Mouse (Mus musculus): Measurements from ENCODE around the gene Adgrf1. TPM values are rescaled to one million over a fixed set of nuclear protein-coding genes. Genes with fewer than 3 reads are reported as not detected.
"Not testable (repeated sequence)": the region's sequence is repeated elsewhere in the genome, so short reads cannot be mapped to it uniquely, and the experiment has no call there.

Gene Adgrf1
- total RNA-seq, 2 experiments from 2014 or later, result not detected

DNA sequence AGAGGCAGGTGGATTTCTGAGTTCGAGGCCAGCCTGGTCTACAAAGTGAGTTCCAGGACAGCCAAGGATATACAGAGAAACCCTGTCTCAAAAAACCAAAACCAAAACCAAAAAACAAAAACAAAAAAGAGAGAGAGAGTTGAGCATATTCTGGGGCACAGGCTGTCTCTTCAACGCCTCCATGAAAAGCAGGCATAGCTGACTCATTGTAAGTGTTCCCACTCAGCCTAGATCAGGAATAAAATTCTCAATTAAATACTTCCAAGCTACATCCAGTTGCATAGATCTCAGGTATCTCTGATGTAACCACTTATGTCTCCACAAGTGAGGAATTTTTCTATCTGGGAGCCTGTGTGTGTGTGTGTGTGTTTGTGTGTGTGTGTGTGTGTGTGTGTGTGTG is 76.4 kb downstream of the Adgrf1 start:
- DNase-seq (ENCODE audit: low spot score in 2 of 2), result peak; percentile 8 to 38
- intact Hi-C loops (cut with DNase I), result not testable (repeated sequence)

DNA sequence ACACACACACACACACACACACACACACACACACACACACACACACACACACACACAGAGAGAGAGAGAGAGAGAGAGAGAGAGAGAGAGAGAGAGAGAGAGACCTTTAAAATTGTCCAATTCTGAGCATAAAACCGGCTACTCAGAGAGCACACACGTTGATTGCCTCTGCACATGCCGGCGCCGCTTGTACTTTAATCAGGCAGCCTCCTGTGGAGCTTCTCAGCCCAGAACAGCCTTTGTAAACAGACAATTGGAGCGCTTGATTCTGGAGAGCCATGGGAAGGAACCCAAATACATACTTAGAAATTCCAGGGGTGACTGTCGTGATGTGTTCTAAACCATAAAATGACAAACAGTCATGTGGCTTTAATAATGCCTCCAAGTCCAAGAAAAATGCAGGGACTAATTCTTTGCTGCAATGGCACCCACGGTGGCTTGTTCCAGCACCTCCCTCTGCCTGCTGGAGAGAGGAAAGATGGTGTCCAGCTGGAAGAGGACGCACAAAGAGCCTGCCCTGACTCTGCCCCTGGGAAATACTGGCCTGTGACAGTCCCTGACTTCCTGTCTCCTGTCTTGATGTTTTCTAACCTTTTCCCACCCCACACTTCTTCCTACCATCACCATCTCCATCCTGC is 87.9 kb downstream of the Adgrf1 start:
- intact Hi-C loops (cut with DNase I), result no loop called here

DNA sequence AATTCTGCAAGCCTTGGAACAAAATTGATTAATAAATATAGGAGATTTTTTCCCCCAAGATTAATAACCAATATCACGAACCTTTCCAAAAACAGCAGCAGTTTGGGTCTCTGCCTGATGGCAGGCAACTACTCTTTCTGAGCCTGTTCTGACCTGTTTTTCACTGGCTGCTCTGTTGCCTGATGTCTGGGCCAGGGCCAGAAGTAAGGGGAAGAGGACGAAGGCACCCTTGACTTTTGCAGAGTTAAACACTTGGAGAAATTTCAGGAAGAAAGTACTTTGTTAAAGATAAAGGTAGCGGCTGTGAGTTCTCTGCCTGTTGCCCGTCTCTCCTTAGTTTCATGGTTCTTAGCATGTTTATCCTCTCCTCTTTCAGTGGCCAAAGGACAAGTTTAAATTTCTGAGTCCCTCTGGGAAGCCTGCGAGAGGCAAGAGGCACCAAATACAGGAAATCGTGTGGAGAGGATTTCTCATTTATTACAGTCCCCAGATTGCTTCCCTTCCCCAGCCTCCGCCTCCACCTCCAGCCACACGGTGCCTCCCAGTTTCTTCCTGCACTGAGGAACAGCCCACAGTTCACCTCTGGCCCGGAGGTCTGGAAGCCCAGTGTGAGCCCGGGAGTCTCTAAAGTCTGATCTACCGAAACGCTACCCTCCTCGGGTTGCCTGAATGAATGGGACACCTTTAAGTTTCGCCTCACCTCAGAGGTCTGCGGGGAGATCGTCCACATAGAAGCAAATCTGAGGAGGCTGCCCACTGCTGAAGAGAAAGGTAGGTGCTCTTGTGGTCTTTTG is 89.9 kb downstream of the Adgrf1 start, which contains the start of gene Adgrf5:
Gene Adgrf5, plus strand, starts transcription at position 626 of the 794 bp plus-strand sequence.
- intact Hi-C loops (cut with DNase I), result no loop called here
- DNase-seq (ENCODE audit: low spot score in 2 of 2), result no peak

More for the DNA sequence above, 87.9 kb downstream of the Adgrf1 start:
- DNase-seq (ENCODE audit: low spot score in 2 of 2), result no peak

DNA sequence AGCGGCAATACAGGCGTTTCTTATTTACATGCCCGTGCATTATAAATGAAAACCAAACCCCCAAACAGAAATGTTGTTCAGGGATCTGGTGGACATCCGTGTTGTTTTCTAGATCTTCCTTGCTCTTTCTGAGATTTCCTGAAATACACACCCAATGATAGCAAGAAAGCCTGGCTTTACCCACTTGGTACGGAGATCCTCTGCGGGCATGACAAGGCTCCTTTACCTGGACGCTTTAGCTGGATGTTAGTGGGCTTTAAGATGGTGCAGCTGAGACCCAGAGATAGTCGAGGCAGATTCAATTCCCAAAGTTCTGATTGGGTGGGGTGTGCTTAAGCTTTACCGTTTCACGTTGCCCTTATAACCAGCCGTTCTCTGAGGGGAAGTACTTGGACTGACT is 90.9 kb downstream of the Adgrf1 start:
- intact Hi-C loops (cut with DNase I), result no loop called here
- no peak for DNase-seq (ENCODE audit: low spot score in 2 of 2)

DNA sequence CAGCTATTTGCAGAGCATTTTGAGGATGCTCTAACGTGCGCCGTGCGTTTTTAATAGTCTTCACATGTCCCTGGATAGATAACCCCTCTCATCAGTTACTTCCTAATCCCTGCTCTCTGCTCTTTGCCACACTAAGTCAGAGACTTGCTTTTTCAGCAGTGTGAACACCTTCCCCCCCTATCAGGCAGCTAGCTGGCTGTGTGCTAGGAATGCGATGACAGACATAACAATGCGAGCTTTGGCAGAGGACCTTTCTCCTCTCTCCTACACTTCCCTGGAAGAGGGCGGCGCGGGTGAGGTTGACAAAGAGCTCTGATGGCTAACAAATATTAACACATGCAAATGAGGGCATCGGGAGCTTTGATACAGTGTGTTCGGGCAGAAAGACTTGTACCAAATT is 92.2 kb downstream of the Adgrf1 start:
- no peak for DNase-seq (ENCODE audit: low spot score in 2 of 2)
- intact Hi-C loops (cut with DNase I), result no loop called here

DNA sequence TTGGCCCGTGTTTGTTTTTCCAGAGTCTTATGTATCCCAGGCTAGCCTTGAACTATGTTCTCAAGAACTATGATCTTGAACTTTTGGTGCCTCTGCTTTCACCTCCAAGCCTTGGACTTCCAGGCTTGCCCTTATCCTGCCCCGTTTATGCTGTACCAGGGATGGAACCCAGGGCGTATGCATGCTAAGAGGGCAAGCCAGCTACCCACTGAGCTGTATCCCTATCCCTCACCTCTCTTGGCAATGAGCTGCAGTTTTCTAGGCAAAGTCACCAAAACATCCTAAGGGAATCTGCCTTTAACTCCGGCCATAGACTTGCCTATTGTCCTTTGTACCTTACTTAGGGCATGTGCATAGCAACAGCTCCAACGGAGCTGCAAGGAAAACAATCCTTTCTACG is 92.8 kb downstream of the Adgrf1 start:
- no peak for DNase-seq (ENCODE audit: low spot score in 2 of 2)
- intact Hi-C loops (cut with DNase I), result no loop called here

DNA sequence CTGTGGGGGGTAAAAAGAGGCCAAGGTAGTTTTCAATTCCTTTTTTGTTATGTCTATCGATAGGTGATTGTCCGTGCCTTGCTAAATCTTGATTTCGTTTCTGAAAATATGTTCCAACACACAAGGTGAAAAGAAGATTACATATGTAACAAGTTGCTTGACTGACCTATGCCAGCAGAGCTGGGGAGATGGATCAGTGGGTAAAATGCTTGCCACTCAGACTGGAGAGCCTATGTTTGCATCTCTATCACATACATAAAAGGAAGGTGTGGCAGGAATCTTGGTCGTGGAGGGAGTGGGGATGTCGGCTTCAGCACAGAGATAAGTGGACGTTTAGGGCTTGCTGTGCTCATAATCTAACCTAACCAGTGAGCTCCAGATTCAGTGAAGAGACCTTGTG is 93.8 kb downstream of the Adgrf1 start:
- intact Hi-C loops (cut with DNase I), result no loop called here
- no peak for DNase-seq (ENCODE audit: low spot score in 2 of 2)

DNA sequence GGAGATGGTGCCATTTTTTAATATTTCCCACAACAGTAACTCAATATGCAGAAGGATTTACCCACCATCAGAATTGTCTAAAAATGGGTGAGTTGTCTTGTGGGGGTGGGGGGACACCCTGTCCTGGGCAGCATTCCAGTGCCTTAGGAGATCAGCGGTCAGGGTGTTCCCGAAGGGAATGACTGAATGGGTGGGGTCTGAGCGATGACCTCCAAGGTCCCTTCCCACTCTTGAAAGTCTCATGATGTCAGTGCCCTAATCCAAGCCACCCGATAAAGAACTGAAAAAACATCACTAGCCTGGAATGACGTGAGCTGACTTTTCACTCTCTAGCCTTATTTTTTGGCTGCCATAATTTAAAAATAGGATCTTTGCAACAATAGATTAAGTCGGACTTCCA is 95.2 kb downstream of the Adgrf1 start:
- intact Hi-C loops (cut with DNase I), result no loop called here
- DNase-seq (ENCODE audit: low spot score in 2 of 2), result no peak

DNA sequence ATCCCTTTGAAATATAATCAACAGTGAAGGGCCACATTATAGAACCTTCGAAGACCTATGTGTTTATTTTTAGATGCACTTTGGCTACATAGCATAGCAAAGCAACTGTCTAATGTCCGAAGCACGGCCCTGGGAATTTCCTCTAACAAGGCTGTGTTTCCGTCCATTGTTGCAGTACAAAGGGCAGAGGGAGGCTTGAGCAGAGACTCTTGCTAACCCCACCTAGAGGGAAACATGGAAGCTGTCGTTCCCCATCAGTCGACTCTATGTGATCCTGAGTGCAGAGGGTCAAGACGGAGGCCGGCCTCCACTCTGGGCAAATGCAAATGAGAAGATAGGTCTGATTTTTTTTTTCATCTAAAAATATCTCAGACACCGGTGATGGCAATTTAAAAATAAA is 96.4 kb downstream of the Adgrf1 start:
- intact Hi-C loops (cut with DNase I), result no loop called here
- DNase-seq (ENCODE audit: low spot score in 2 of 2), result no peak

DNA sequence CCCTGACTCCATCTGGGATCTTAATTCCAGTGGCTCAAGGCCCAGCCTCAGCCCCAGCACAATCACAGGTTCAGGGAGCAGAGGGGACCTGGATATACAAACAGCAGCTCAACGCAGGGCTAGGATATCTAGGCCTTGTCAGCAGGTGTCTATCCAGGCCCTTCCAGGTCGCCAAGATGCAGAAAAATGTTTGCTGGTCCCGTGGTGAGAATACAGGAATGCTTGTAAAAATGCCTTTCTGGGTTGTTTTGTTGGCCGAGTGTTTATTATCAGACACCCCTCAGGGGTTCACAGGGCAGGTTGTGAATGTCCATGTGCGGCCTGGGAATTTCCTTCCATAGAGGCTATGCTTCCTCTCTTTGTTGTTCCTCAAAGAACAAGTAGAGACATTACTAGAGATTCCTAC is 98.0 kb downstream of the Adgrf1 start:
- DNase-seq (ENCODE audit: low spot score in 2 of 2), result no peak
- intact Hi-C loops (cut with DNase I), result no loop called here

DNA sequence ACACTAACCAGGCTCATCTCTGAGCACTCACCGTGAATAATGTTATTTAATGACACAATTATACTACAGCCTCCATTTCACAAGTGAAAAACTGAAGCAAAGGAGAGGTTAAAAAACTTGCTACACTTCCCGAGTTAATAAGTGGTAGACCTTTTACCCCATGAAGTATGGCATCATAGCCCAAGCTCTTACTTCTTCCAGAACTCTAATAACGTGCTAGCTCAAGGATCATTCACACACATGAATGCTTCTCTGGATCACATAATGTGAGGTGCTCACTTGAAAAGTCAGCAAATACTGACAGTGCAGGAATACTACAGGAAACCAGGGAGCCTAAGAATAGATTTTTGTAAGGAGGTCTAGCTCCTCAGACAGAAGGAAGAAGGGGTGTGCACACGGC is 102.5 kb downstream of the Adgrf1 start:
- no peak for DNase-seq (ENCODE audit: low spot score in 2 of 2)
- intact Hi-C loops (cut with DNase I), result no loop called here

DNA sequence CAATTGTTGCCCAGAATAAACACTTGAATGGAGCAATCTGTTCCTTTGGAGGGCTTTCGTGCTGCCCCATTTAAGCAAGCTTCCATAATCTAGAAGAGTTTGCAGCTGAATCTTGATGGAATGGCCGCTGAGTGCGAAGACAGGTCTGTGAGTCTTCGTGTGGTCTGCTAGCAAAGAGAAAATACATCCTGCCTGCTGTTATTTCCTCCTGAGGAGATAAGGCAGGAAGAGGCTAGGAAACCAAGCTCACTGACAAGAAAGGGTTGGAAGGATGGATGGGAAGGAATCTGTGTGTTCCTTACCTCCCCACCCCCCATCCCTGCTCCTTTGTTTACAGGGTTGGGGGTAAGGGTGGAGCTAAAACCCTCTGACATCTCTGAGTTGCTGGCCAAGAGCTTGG is 103.9 kb downstream of the Adgrf1 start:
- intact Hi-C loops (cut with DNase I), result no loop called here
- no peak for DNase-seq (ENCODE audit: low spot score in 2 of 2)

Other genes with a start within 250 kb of the Adgrf1 start
- gene Adgrf5, start 90.1 kb downstream of the Adgrf1 start, total RNA-seq (2021), result 10 to 100 TPM; 29.3 to 33.3 TPM
- not detected for gene Mep1a, start 232.5 kb downstream of the Adgrf1 start, total RNA-seq (2021)